Mouse (Mus musculus) cerebellum, postnatal 10 days (tissue): Measurements from ENCODE around the gene Exosc8.
A peak's percentile ranks its signal among the peaks of the same experiment; 100 is the strongest.

Experiments used
- DNase-seq, 2 experiments: peaks; one replicate each; pipeline ENCODE4 v3.0.0; 2021; ENCODE audit warnings: mixed read lengths in 2 of 2

Gene Exosc8

GRCm38 (mm10) chr3:54735247-54736046, at the start of gene Exosc8, which contains the start of gene Alg5:
Exosc8 (minus strand) TSS chr3:54735393.
Alg5 (plus strand) TSS chr3:54735539.
- peak; percentile 97 to 99 for DNase-seq

GRCm38 (mm10) chr3:54775989-54776631, 40.9 kb upstream of the Exosc8 start:
- DNase-seq, result no peak

- no peak for DNase-seq
These were observed 38.4 kb upstream of the Exosc8 start for GRCm38 (mm10) chr3:54773613-54774012.

- DNase-seq, result no peak
These were observed 34.4 kb upstream of the Exosc8 start for GRCm38 (mm10) chr3:54769349-54770275.

GRCm38 (mm10) chr3:54768592-54768991, 33.4 kb upstream of the Exosc8 start:
- DNase-seq, result no peak

GRCm38 (mm10) chr3:54766811-54767210, 31.6 kb upstream of the Exosc8 start:
- no peak for DNase-seq

- no peak for DNase-seq
These were observed 30.8 kb upstream of the Exosc8 start for GRCm38 (mm10) chr3:54766034-54766433.

- DNase-seq, result peak; percentile 24 to 25
These were observed 30.3 kb upstream of the Exosc8 start for GRCm38 (mm10) chr3:54765521-54765920.

GRCm38 (mm10) chr3:54764418-54764817, 29.2 kb upstream of the Exosc8 start:
- peak; percentile 67 to 71 for DNase-seq

- DNase-seq, result no peak
These were observed 26.1 kb upstream of the Exosc8 start for GRCm38 (mm10) chr3:54761258-54761657.

- no peak for DNase-seq
These were observed 25.3 kb upstream of the Exosc8 start for GRCm38 (mm10) chr3:54760321-54761115.

GRCm38 (mm10) chr3:54759211-54759610, 24.0 kb upstream of the Exosc8 start:
- DNase-seq, result no peak

- DNase-seq, result no peak
These were observed 22.3 kb upstream of the Exosc8 start for GRCm38 (mm10) chr3:54757446-54757845.

- peak; percentile 28 to 47 for DNase-seq
These were observed 20.9 kb upstream of the Exosc8 start for GRCm38 (mm10) chr3:54756058-54756457.

GRCm38 (mm10) chr3:54755145-54756041, 20.2 kb upstream of the Exosc8 start, which contains the start of gene Smad9:
Smad9 (plus strand) TSS chr3:54755582.
- DNase-seq, result peak; percentile 72 to 76

GRCm38 (mm10) chr3:54753411-54753810, 18.2 kb upstream of the Exosc8 start:
- DNase-seq, result no peak

GRCm38 (mm10) chr3:54745799-54746198, 10.6 kb upstream of the Exosc8 start:
- peak; percentile 50 to 61 for DNase-seq

- DNase-seq, result no peak
These were observed 6.8 kb upstream of the Exosc8 start for GRCm38 (mm10) chr3:54741965-54742364.

GRCm38 (mm10) chr3:54737317-54737716, 2.1 kb upstream of the Exosc8 start:
- no peak for DNase-seq

- peak; percentile 47 to 54 for DNase-seq
These were observed 1.1 kb upstream of the Exosc8 start for GRCm38 (mm10) chr3:54736101-54736927.
